Comparison of ENCODE assay signal across 16 mouse cellular contexts in genomic region chr1:170647381-170647780, GRCm38 (mm10). TPM values are rescaled to one million over a fixed set of nuclear protein-coding genes. Genes with fewer than 3 reads are reported as not detected.
DNase-seq lines count a peak whose midpoint lies in the region; ATAC-seq lines count a peak whose summit lies in the region.
"Had no signal": no experiment of that assay in that cellular context is flagged by ENCODE, and none has a peak within 500 bp of the region (broad histone marks: within the 10 kb centered on the region; RNA-seq: fewer than 3 reads in every experiment).

No protein-coding gene starts in this region.

- peaks cover 24% of the 10 kb centered on the region for H3K36me3 ChIP-seq in heart, embryonic 12.5 days
- no peaks in the 10 kb centered on the region for H3K36me3 ChIP-seq in neural tube, embryonic 12.5 days
- H3K36me3 ChIP-seq: liver, embryonic 12.5 days; midbrain, embryonic 12.5 days had no signal

- H3K9me3 ChIP-seq in heart, embryonic 12.5 days (replicated peaks) = no peaks in the 10 kb centered on the region
- H3K9me3 ChIP-seq in neural tube, embryonic 12.5 days = no peaks in the 10 kb centered on the region
- H3K9me3 ChIP-seq: liver, embryonic 12.5 days; midbrain, embryonic 12.5 days had no signal

- H3K4me2 ChIP-seq in heart, embryonic 12.5 days = peak overlapping the region; percentile 26
- H3K4me2 ChIP-seq in neural tube, embryonic 12.5 days (replicated peaks) = 0 out of 2 replicates have a peak overlapping the region, but pooled peaks have one; percentile 77
- H3K4me2 ChIP-seq: liver, embryonic 12.5 days; midbrain, embryonic 12.5 days had no signal

- no peak for DNase-seq in heart, adult 9 months (ENCODE audit: low spot score in 2 of 2)
- DNase-seq in neural tube, embryonic 10.5 days (ENCODE audit: extremely low spot score, low spot score) = no peak
- DNase-seq in adrenal gland, postnatal 25 days = peak; percentile 29
- DNase-seq in right cerebral cortex, postnatal 10 days (ENCODE audit: low spot score in 2 of 2) = no peak
- no peak for DNase-seq in thymus, postnatal 0 days (ENCODE audit: low spot score)
- DNase-seq: cerebellum, adult 8-10 months; embryo, embryonic 11 days; kidney, adult 2 months; lung, postnatal 10 days; right cerebral cortex, adult 18-20 months; thymus, postnatal 4 days had no signal

- peaks cover 62% of the 10 kb centered on the region for H3K4me1 ChIP-seq in heart, embryonic 12.5 days (replicated peaks)
- H3K4me1 ChIP-seq in neural tube, embryonic 12.5 days = peaks cover 21% of the 10 kb centered on the region

- WGBS in heart, embryonic 12.5 days = 69% methylated on average over 7 of the region's 7 CpGs
- 89% methylated on average over 7 of the region's 7 CpGs for WGBS in neural tube, embryonic 12.5 days

- no peak overlapping the region for H3K4me3 ChIP-seq in heart, embryonic 12.5 days
- no peak overlapping the region for H3K4me3 ChIP-seq in neural tube, embryonic 12.5 days
- H3K4me3 ChIP-seq: liver, embryonic 12.5 days; midbrain, embryonic 12.5 days had no signal

- ATAC-seq in heart, embryonic 12.5 days (ENCODE audit: insufficient number of reproducible peaks, low FRiP score) = no peak
- no peak for ATAC-seq in neural tube, embryonic 12.5 days (ENCODE audit: low FRiP score, low read depth)

- peak overlapping the region; percentile 55 for H3K9ac ChIP-seq in heart, embryonic 12.5 days
- no peak overlapping the region for H3K9ac ChIP-seq in neural tube, embryonic 12.5 days
- H3K9ac ChIP-seq: hindbrain, embryonic 14.5 days; liver, embryonic 12.5 days; midbrain, embryonic 12.5 days had no signal

- H3K27me3 ChIP-seq in heart, embryonic 12.5 days (replicated peaks) = no peaks in the 10 kb centered on the region
- H3K27me3 ChIP-seq in neural tube, embryonic 12.5 days (replicated peaks) = no peaks in the 10 kb centered on the region

- peak overlapping the region; percentile 55; the same call in 1 of the 2 replicates for H3K27ac ChIP-seq in heart, embryonic 12.5 days (ENCODE audit: poor library complexity, severe bottlenecking)
- no peak overlapping the region for H3K27ac ChIP-seq in neural tube, embryonic 12.5 days
- H3K27ac ChIP-seq: hindbrain, embryonic 14.5 days; liver, embryonic 12.5 days; midbrain, embryonic 12.5 days had no signal

RNA-seq across cellular contexts. Expression of gene Olfml2b, which starts 3.0 kb away (rescaled TPM):
- polyA plus RNA-seq in heart, embryonic 12.5 days (2016; fragmentation: Nextera tagmentation; extraction: Ambion mirVana) = 45.9 and 48.3 TPM in 2 replicates
- 9.4 and 9.6 TPM in 2 replicates for polyA plus RNA-seq in neural tube, embryonic 12.5 days (2016; fragmentation: Nextera tagmentation; extraction: Ambion mirVana)
- total RNA-seq in adrenal gland, postnatal 25 days (2021) = 6.7 and 7.0 TPM in 2 replicates
- 1.7 and 2.7 TPM in 2 replicates for polyA plus RNA-seq in thymus, postnatal 0 days (2015; fragmentation: Nextera tagmentation; extraction: Ambion mirVana)

RNA-seq across cellular contexts. Expression of gene Nos1ap, which starts 57.7 kb away (rescaled TPM):
- polyA plus RNA-seq in heart, embryonic 12.5 days (2016; fragmentation: Nextera tagmentation; extraction: Ambion mirVana) = 25.9 and 26.0 TPM in 2 replicates
- 19.7 and 23.3 TPM in 2 replicates for polyA plus RNA-seq in neural tube, embryonic 12.5 days (2016; fragmentation: Nextera tagmentation; extraction: Ambion mirVana)
- total RNA-seq in adrenal gland, postnatal 25 days (2021) = 20.1 and 31.1 TPM in 2 replicates
- 0.86 and 1.8 TPM in 2 replicates for polyA plus RNA-seq in thymus, postnatal 0 days (2015; fragmentation: Nextera tagmentation; extraction: Ambion mirVana)
